8 mouse cellular contexts compared by ENCODE assay signal in genomic region chr6:92940191-92941131, GRCm38 (mm10). TPM values are rescaled to one million over a fixed set of nuclear protein-coding genes. Genes with fewer than 3 reads are reported as not detected.
DNase-seq lines count a peak whose midpoint lies in the region; ATAC-seq and TF ChIP-seq lines count a peak whose summit lies in the region.

No protein-coding gene starts in this region.

- H3K4me3 ChIP-seq in forebrain, embryonic 11.5 days (ENCODE audit: low read depth, low read length), result peak overlapping the region; percentile 54
- peak overlapping the region; percentile 78 for H3K4me3 ChIP-seq in layer of hippocampus, adult 2 months
- H3K4me3 ChIP-seq in stomach, embryonic 15.5 days (replicated peaks), result peak overlapping the region; percentile 69

- H3K9ac ChIP-seq in forebrain, embryonic 11.5 days (ENCODE audit: low read length), result peak overlapping the region; percentile 25
- H3K9ac ChIP-seq in stomach, embryonic 15.5 days, result peak overlapping the region; percentile 26; the same call in 1 of the 2 replicates

- 2% methylated on average over 37 of the region's 37 CpGs for WGBS in forebrain, embryonic 11.5 days
- WGBS in stomach, embryonic 15.5 days, result 2% methylated on average over 37 of the region's 37 CpGs

- intact Hi-C loops in heart, postnatal 36 days (cut with DNase I), result loop anchor here (2.0 to 5.0 kb wide), 8 partner anchors 32 to 372 kb away; no protein-coding TSS in a partner anchor

- H3K27ac ChIP-seq in forebrain, embryonic 11.5 days (ENCODE audit: low read depth, low read length), result no peak overlapping the region
- H3K27ac ChIP-seq in layer of hippocampus, adult 2 months, result peak overlapping the region; percentile 89
- H3K27ac ChIP-seq in stomach, embryonic 15.5 days, result peak overlapping the region; percentile 70; the same call in 1 of the 2 replicates

- peak overlapping the region; percentile 89 for H3K4me2 ChIP-seq in forebrain, embryonic 11.5 days (ENCODE audit: low read depth, low read length, severe bottlenecking)
- peak overlapping the region; percentile 89 for H3K4me2 ChIP-seq in stomach, embryonic 15.5 days

- H3K9me3 ChIP-seq in forebrain, embryonic 11.5 days (ENCODE audit: control insufficient read depth, low read length), result no peaks in the 10 kb centered on the region
- no peaks in the 10 kb centered on the region for H3K9me3 ChIP-seq in stomach, embryonic 15.5 days

- peaks cover 3% of the 10 kb centered on the region; the same call in 1 of the 2 replicates for H3K4me1 ChIP-seq in forebrain, embryonic 11.5 days (replicated peaks; ENCODE audit: control insufficient read depth, insufficient read depth, low read length)
- H3K4me1 ChIP-seq in stomach, embryonic 15.5 days, result peaks cover 6% of the 10 kb centered on the region; the same call in 1 of the 2 replicates

- peaks cover 8% of the 10 kb centered on the region; the same call in 1 of the 2 replicates for H3K27me3 ChIP-seq in forebrain, embryonic 11.5 days (ENCODE audit: control insufficient read depth, insufficient read depth, low read length)
- H3K27me3 ChIP-seq in stomach, embryonic 15.5 days (replicated peaks), result no peaks in the 10 kb centered on the region

- H3K36me3 ChIP-seq in forebrain, embryonic 11.5 days (ENCODE audit: control insufficient read depth, insufficient read depth, low read length), result no peaks in the 10 kb centered on the region
- H3K36me3 ChIP-seq in stomach, embryonic 15.5 days, result no peaks in the 10 kb centered on the region

- peak; percentile 32 to 33 for DNase-seq in right cerebral cortex, postnatal 10 days (ENCODE audit: low spot score in 2 of 2)
- DNase-seq in right cerebral cortex, postnatal 25 days, result no peak
- peak; percentile 67 for DNase-seq in forebrain, embryonic 11.5 days (ENCODE audit: low spot score)
- peak; percentile 60 to 68 for DNase-seq in heart, postnatal 36 days
- DNase-seq in layer of hippocampus, adult 2 months (ENCODE audit: low spot score in 2 of 2), result no peak
- DNase-seq in lung, postnatal 36 days, result peak; percentile 79
- DNase-seq in frontal cortex, postnatal 25 days (ENCODE audit: low spot score in 2 of 2), result no peak

- peak; percentile 21 for ATAC-seq in forebrain, embryonic 11.5 days (replicated peaks; ENCODE audit: low FRiP score)
- ATAC-seq in stomach, embryonic 15.5 days (ENCODE audit: insufficient read depth, low FRiP score, low read depth), result no peak

- no peak for TF ChIP-seq CTCF in layer of hippocampus, adult 2 months (conservative IDR thresholded peaks at IDR 0.05)

RNA-seq across cellular contexts. Expression of gene Adamts9, which starts 2.8 kb away (rescaled TPM):
- polyA plus RNA-seq in forebrain, embryonic 11.5 days (2014; fragmentation: Nextera tagmentation; extraction: Ambion mirVana), result 2.3 and 2.8 TPM in 2 replicates
- total RNA-seq in heart, postnatal 36 days (2021), result 10 to 100 TPM; 17.1 to 20.1 TPM
- total RNA-seq in layer of hippocampus, adult 2 months (2021), result 1 to 10 TPM; 8.7 to 8.9 TPM
- 30.6 and 45.2 TPM in 2 replicates for polyA plus RNA-seq in stomach, embryonic 15.5 days (2015; fragmentation: Nextera tagmentation; extraction: Ambion mirVana)

Comparison
In these comparisons a context has a peak if more than half of its experiments do, and no peak if none do; other contexts are left out.
1. DNase-seq: peak in right cerebral cortex, postnatal 10 days (2 of 2), forebrain, embryonic 11.5 days (single experiment), heart, postnatal 36 days (2 of 2) and lung, postnatal 36 days (single experiment); none in right cerebral cortex, postnatal 25 days (single experiment), layer of hippocampus, adult 2 months (0 of 2) and frontal cortex, postnatal 25 days (0 of 2).
2. Peak in every context shown above with its lines, with median percentiles within 50 percentile points of each other: H3K4me3 ChIP-seq.